Mouse (Mus musculus) urinary bladder, postnatal 36 days (tissue): ENCODE results near the gene Fbxl5.

Experiments used
- DNase-seq, 2 experiments: peaks; one replicate each; pipeline ENCODE4 v3.0.0; 2022; ENCODE audit warnings: low spot score in 2 of 2, mixed read lengths in 1 of 2

The Fbxl5 gene

GRCm38 (mm10) chr5:43821538-43821937, at the start of gene Fbxl5:
TSS of gene Fbxl5 (minus strand) at chr5:43821638.
- no peak for DNase-seq

GRCm38 (mm10) chr5:43868711-43869600, 47.5 kb upstream of the Fbxl5 start:
- DNase-seq: peak; percentile 3 to 21

GRCm38 (mm10) chr5:43868253-43868652, 46.8 kb upstream of the Fbxl5 start, which contains the start of gene Cd38:
TSS of gene Cd38 (plus strand) at chr5:43868553.
- DNase-seq: no peak

- DNase-seq: no peak
Observed at GRCm38 (mm10) chr5:43865316-43865715, 43.9 kb upstream of the Fbxl5 start.

GRCm38 (mm10) chr5:43863642-43864041, 42.2 kb upstream of the Fbxl5 start:
- DNase-seq: no peak

- no peak for DNase-seq
Observed at GRCm38 (mm10) chr5:43860670-43861431, 39.4 kb upstream of the Fbxl5 start.

GRCm38 (mm10) chr5:43860096-43860495, 38.7 kb upstream of the Fbxl5 start:
- DNase-seq: no peak

- no peak for DNase-seq
Observed at GRCm38 (mm10) chr5:43859663-43860062, 38.2 kb upstream of the Fbxl5 start.

- DNase-seq: no peak
Observed at GRCm38 (mm10) chr5:43855769-43856168, 34.3 kb upstream of the Fbxl5 start.

- no peak for DNase-seq
Observed at GRCm38 (mm10) chr5:43853868-43854488, 32.5 kb upstream of the Fbxl5 start.

- no peak for DNase-seq
Observed at GRCm38 (mm10) chr5:43853096-43853867, 31.8 kb upstream of the Fbxl5 start.

- DNase-seq: no peak
Observed at GRCm38 (mm10) chr5:43848275-43848674, 26.8 kb upstream of the Fbxl5 start.

- DNase-seq: no peak
Observed at GRCm38 (mm10) chr5:43847555-43847954, 26.1 kb upstream of the Fbxl5 start.

- DNase-seq: no peak
Observed at GRCm38 (mm10) chr5:43846227-43846626, 24.8 kb upstream of the Fbxl5 start.

- no peak for DNase-seq
Observed at GRCm38 (mm10) chr5:43845646-43846045, 24.2 kb upstream of the Fbxl5 start.

- no peak for DNase-seq
Observed at GRCm38 (mm10) chr5:43845083-43845482, 23.6 kb upstream of the Fbxl5 start.

GRCm38 (mm10) chr5:43842576-43843155, 21.2 kb upstream of the Fbxl5 start:
- DNase-seq: no peak

GRCm38 (mm10) chr5:43842011-43842285, 20.5 kb upstream of the Fbxl5 start:
- no peak for DNase-seq

- DNase-seq: peak in 1 of 2 experiments; percentile 23
Observed at GRCm38 (mm10) chr5:43841144-43842010, 19.9 kb upstream of the Fbxl5 start.

GRCm38 (mm10) chr5:43837372-43837771, 15.9 kb upstream of the Fbxl5 start:
- no peak for DNase-seq
